Mouse (Mus musculus) T-helper 2 cell (primary cell): ENCODE measurements around the gene Vmn1r174.
"Not testable (repeated sequence)": the region's sequence is repeated elsewhere in the genome, so short reads cannot be mapped to it uniquely, and the experiment has no call there.

Experiments used
- in situ Hi-C: fragments of 300-600 bp; cut with MboI, MseI; formaldehyde crosslinking; loops from one replicate; pipeline ENCODE4 v1.15.1; 2025; ENCODE audit warnings: high pct_unique_total_duplicates

Gene Vmn1r174

DNA sequence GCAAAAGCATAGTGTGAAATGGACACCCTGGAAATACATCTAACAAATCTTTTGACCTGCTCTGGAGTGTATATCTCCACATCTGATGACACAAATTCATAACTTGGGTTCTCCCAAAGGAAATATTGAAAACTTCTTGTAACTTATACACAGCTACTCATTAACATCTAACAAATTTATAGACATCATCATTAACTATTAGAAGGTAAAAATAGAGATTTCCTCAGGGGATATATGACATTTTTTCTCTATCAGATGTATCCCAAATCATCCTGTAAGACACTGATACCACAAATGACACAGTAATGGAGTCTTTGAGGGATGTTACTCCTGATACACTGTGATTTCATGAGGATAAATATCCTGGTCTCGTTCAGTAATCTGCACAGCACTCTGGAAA, at the start of gene Vmn1r174:
Gene Vmn1r174 (plus strand): TSS at position 301 of the 400 bp plus-strand sequence.
- in situ Hi-C loops = loop anchor here (5.0 kb wide), 1 partner anchor 50 kb away; the partner anchor contains the start of gene Vmn1r173

GRCm38 (mm10) chr7:23784526-23784925, 32.5 kb downstream of the Vmn1r174 start:
- in situ Hi-C loops = no loop called here

DNA sequence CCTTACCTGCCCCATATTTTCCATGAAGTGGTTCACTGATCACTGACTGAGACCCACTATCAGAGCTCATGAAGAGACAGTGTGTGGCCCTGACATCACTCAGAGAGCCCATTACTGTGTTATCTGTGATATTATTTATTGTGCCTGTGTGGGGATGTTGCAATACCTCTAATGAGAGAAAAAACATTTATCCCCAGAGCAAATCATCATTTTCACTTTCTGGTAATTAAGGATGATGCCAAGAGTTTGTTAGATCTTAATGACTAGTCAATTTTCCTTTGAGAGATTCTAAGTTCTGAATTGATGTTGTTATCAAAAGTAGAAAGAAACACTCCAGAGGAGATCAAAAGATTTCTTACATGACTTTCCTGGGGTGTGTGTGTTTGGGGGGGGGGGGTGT, 58.5 kb downstream of the Vmn1r174 start, which contains the start of gene Vmn1r175:
Gene Vmn1r175 (minus strand): TSS at position 101 of the 400 bp plus-strand sequence.
- in situ Hi-C loops = not testable (repeated sequence)
